Mouse (Mus musculus) C2C12 (cell line): Measurements from ENCODE around the gene Pigs. TPM values are rescaled to one million over a fixed set of nuclear protein-coding genes. Genes with fewer than 3 reads are reported as not detected.

ENCODE experiments used
- H3K27me3 ChIP-seq: one replicate; pipeline ENCODE4 v1.6.1; 2011; ENCODE audit not compliant: control insufficient read depth, insufficient read depth, insufficient read length
- H3K36me3 ChIP-seq: one replicate; pipeline ENCODE4 v1.6.1; 2011; ENCODE audit not compliant: control insufficient read depth, insufficient read depth
- H3K4me3 ChIP-seq: one replicate; pipeline ENCODE4 v1.5.1; 2011; ENCODE audit warnings: mild to moderate bottlenecking, control low read depth; ENCODE audit not compliant: poor library complexity, insufficient read depth, severe bottlenecking
- H3K79me2 ChIP-seq: one replicate; pipeline ENCODE4 v1.6.1; 2011; ENCODE audit not compliant: control insufficient read depth, insufficient read depth
- H3K79me3 ChIP-seq: one replicate; pipeline ENCODE4 v1.6.1; 2011; ENCODE audit warnings: low read depth, control low read depth
- H3ac ChIP-seq: one replicate; pipeline ENCODE3; 2011; ENCODE audit warnings: low read depth; ENCODE audit not compliant: control insufficient read depth, insufficient read length
- CEBPB ChIP-seq: IDR thresholded peaks from one replicate; pipeline ENCODE4 v1.6.1; 2011; ENCODE audit warnings: low read depth, mild to moderate bottlenecking, control low read depth, moderate library complexity
- CTCF ChIP-seq: IDR thresholded peaks from one replicate; pipeline ENCODE4 v1.5.1; 2011; ENCODE audit not compliant: control insufficient read depth, insufficient read depth, insufficient read length
- FOSL1 ChIP-seq: IDR thresholded peaks from one replicate; pipeline ENCODE4 v1.8.0; 2011; ENCODE audit warnings: mild to moderate bottlenecking, low read length; ENCODE audit not compliant: poor library complexity, insufficient read depth, severe bottlenecking
- MAX ChIP-seq: IDR thresholded peaks from one replicate; pipeline ENCODE4 v1.6.1; 2011; ENCODE audit warnings: mild to moderate bottlenecking, control low read depth
- MYOD1 ChIP-seq: IDR thresholded peaks from one replicate; pipeline ENCODE4 v1.6.1; 2011; ENCODE audit warnings: low read depth; ENCODE audit not compliant: control insufficient read depth, insufficient read length
- MYOG ChIP-seq: IDR thresholded peaks from one replicate; pipeline ENCODE4 v1.6.1; 2011; ENCODE audit not compliant: control insufficient read depth, insufficient read length; ENCODE audit errors: extremely low read depth
- USF1 ChIP-seq: IDR thresholded peaks from one replicate; pipeline ENCODE4 v1.6.1; 2011; ENCODE audit warnings: low read depth, mild to moderate bottlenecking, control low read depth, moderate library complexity
- long read RNA-seq, 2 experiments: library from polyadenylated mRNA; unstranded; transcript quantifications; one replicate each; pipeline ENCODE4 v2.0.0; 2019 to 2020
- polyA plus RNA-seq: library from polyadenylated mRNA; unstranded; fragments of >200 nt; fragmentation: generic; extraction: Trizol; gene quantifications from one replicate; pipeline ENCODE4 v1.2.1, GENCODE M21; 2012; ENCODE audit warnings: missing spikeins

Pigs gene
- 37.1 TPM for polyA plus RNA-seq
- long read RNA-seq, experiment 1, transcript Pigs-201 (12 exons, 2,501 nt) = major isoform, 86 of 110 reads
- long read RNA-seq, experiment 1, partial matches to known transcripts = 21 of 110 reads
- long read RNA-seq, experiment 1, other reads (novel, unspliced or antisense) = 3 of 110 reads
- long read RNA-seq, experiment 2, transcript Pigs-201 (12 exons, 2,501 nt) = major isoform, 414 of 487 reads
- long read RNA-seq, experiment 2, partial matches to known transcripts = 49 of 487 reads
- long read RNA-seq, experiment 2, other reads (novel, unspliced or antisense) = 24 of 487 reads

GRCm38 (mm10) chr11:78327634-78328511, at the start of gene Pigs:
Gene Pigs (plus strand): TSS chr11:78328415.
- TF ChIP-seq MYOG = no peak

GRCm38 (mm10) chr11:78278853-78279252, 49.4 kb upstream of the Pigs start:
- Histone ChIP-seq H3K79me2 (no peaks in the 10 kb centered on the region), H3K4me3 (no peak overlapping the region), H3K27me3 (no peaks in the 10 kb centered on the region), H3K79me3 (no peaks in the 10 kb centered on the region), H3K36me3 (peaks cover 98% of the 10 kb centered on the region), H3ac (no peak overlapping the region)
- TF ChIP-seq CEBPB = no peak
- TF ChIP-seq MYOG = no peak
- no peak for TF ChIP-seq CTCF
- no peak for TF ChIP-seq MAX
- no peak for TF ChIP-seq FOSL1
- no peak for TF ChIP-seq MYOD1
- TF ChIP-seq USF1 = no peak

More at GRCm38 (mm10) chr11:78327634-78328511, at the start of gene Pigs:
- Histone ChIP-seq H3K79me2 (no peaks in the 10 kb centered on the region), H3ac (peak within 1 kb of the TSS; percentile 61), H3K4me3 (peak within 1 kb of the TSS; percentile 82), H3K27me3 (no peaks in the 10 kb centered on the region), H3K36me3 (peaks cover 9% of the 10 kb centered on the region), H3K79me3 (peaks cover 2% of the 10 kb centered on the region)

GRCm38 (mm10) chr11:78279586-78279985, 48.6 kb upstream of the Pigs start:
- H3K79me2 ChIP-seq = no peaks in the 10 kb centered on the region
- H3K27me3 ChIP-seq = no peaks in the 10 kb centered on the region
- TF ChIP-seq MYOG = no peak
- TF ChIP-seq CEBPB = no peak
- no peak for TF ChIP-seq MAX
- TF ChIP-seq MYOD1 = no peak
- no peak for TF ChIP-seq FOSL1
- no peak for TF ChIP-seq USF1
- no peak for TF ChIP-seq CTCF
- H3K4me3 ChIP-seq = no peak overlapping the region
- no peak overlapping the region for H3ac ChIP-seq
- peaks cover 98% of the 10 kb centered on the region for H3K36me3 ChIP-seq
- no peaks in the 10 kb centered on the region for H3K79me3 ChIP-seq

GRCm38 (mm10) chr11:78289146-78289763, 39.0 kb upstream of the Pigs start:
- no peak overlapping the region for H3K4me3 ChIP-seq
- no peak overlapping the region for H3ac ChIP-seq
- TF ChIP-seq CTCF = no peak
- no peak for TF ChIP-seq MAX
- no peak for TF ChIP-seq USF1
- TF ChIP-seq MYOD1 = no peak
- H3K36me3 ChIP-seq = peaks cover 87% of the 10 kb centered on the region
- H3K27me3 ChIP-seq = no peaks in the 10 kb centered on the region
- no peaks in the 10 kb centered on the region for H3K79me3 ChIP-seq
- H3K79me2 ChIP-seq = no peaks in the 10 kb centered on the region

- no peaks in the 10 kb centered on the region for H3K79me2 ChIP-seq
- no peaks in the 10 kb centered on the region for H3K79me3 ChIP-seq
- no peak within 1 kb of the TSS for H3K4me3 ChIP-seq
- no peaks in the 10 kb centered on the region for H3K27me3 ChIP-seq
- H3ac ChIP-seq = no peak within 1 kb of the TSS
- peaks cover 84% of the 10 kb centered on the region for H3K36me3 ChIP-seq
- TF ChIP-seq MYOD1 (no peak), MAX (no peak), CEBPB (no peak), MYOG (no peak), USF1 (no peak), CTCF (no peak), FOSL1 (no peak)
These were observed 37.6 kb upstream of the Pigs start, which contains the start of gene BC030499 for GRCm38 (mm10) chr11:78290654-78291053. Gene BC030499 (plus strand): TSS chr11:78290841.
